Mouse (Mus musculus) limb, embryonic 13.5 days (tissue): Measurements from ENCODE around the gene Fam118a. TPM values are rescaled to one million over a fixed set of nuclear protein-coding genes. Genes with fewer than 3 reads are reported as not detected.
"Not testable (repeated sequence)": the region's sequence is repeated elsewhere in the genome, so short reads cannot be mapped to it uniquely, and the experiment has no call there.

Experiments used
- ATAC-seq: fragments of 200-750 bp; cut with Nextera tagmentation; 2 replicates; pipeline ENCODE4 v1.8.0; 2017; ENCODE audit warnings: low read depth, moderate number of reproducible peaks, moderate TSS enrichment; ENCODE audit not compliant: low FRiP score
- H3K27ac ChIP-seq: fragments of 300-500 bp; sonication (generic); 2 replicates; pipeline ENCODE4 v1.5.1; 2015; ENCODE audit warnings: inconsistent platforms, mild to moderate bottlenecking, moderate library complexity
- H3K27me3 ChIP-seq: fragments of 300-500 bp; sonication (generic); 2 replicates; pipeline ENCODE4 v1.6.1; 2015; ENCODE audit warnings: mild to moderate bottlenecking, inconsistent platforms
- H3K36me3 ChIP-seq: fragments of 300-500 bp; sonication (generic); 2 replicates; pipeline ENCODE4 v1.6.1; 2015; ENCODE audit warnings: inconsistent platforms, mild to moderate bottlenecking, moderate library complexity
- H3K4me1 ChIP-seq: fragments of 300-500 bp; sonication (generic); 2 replicates; pipeline ENCODE4 v1.6.1; 2015; ENCODE audit warnings: inconsistent platforms
- H3K4me2 ChIP-seq: fragments of 300-500 bp; sonication (generic); replicated peaks from 2 replicates; pipeline ENCODE4 v1.6.1; 2015; ENCODE audit warnings: inconsistent platforms, mild to moderate bottlenecking, moderate library complexity
- H3K4me3 ChIP-seq: fragments of 300-500 bp; sonication (generic); 2 replicates; pipeline ENCODE4 v1.5.1; 2015; ENCODE audit warnings: moderate library complexity, mild to moderate bottlenecking, inconsistent platforms
- H3K9ac ChIP-seq: fragments of 300-500 bp; sonication (generic); 2 replicates; pipeline ENCODE4 v1.6.1; 2015; ENCODE audit warnings: mild to moderate bottlenecking, inconsistent platforms
- H3K9me3 ChIP-seq: fragments of 300-500 bp; sonication (generic); 2 replicates; pipeline ENCODE4 v1.6.1; 2016; ENCODE audit warnings: inconsistent platforms
- WGBS: fragments of 180-500 bp; shearing (Covaris S2); methylation state at CpG from one replicate; pipeline ENCODE4 v1.1.7; 2015; 5-methylcytosine and 5-hydroxymethylcytosine counted together
- polyA plus RNA-seq: library from polyadenylated mRNA; unstranded; fragments of >200 nt; fragmentation: Nextera tagmentation; extraction: Ambion mirVana; gene quantifications from 2 replicates; pipeline ENCODE4 v1.2.1, GENCODE M21; 2015

Fam118a gene
- polyA plus RNA-seq, 1 experiment from 2014 or later = 28.3 TPM

DNA sequence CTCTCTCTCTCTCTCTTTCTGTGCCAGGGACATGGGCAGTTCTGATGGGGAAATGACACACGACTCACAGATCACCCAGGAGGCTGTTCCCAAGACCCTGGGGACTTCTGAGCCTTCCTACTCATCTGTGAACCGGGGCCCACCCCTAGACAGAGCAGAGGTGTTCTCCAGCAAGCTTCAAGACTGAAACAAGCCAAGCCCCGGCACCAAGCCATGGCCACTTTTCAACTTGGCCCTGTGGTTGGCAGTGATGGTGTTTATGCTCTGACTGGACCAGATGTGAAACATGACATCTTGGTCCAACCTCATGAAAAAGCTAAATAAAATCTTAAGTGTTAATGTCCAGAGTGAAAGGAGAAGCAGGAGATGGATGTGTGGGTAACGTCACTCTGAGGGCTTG lies 6.5 kb upstream of the Fam118a start:
- no peak for ATAC-seq
- no peaks in the 10 kb centered on the region for H3K9me3 ChIP-seq
- no peak overlapping the region for H3K4me2 ChIP-seq
- no peak overlapping the region for H3K9ac ChIP-seq
- WGBS = 68% methylated on average over 4 of the region's 4 CpGs
- no peaks in the 10 kb centered on the region for H3K36me3 ChIP-seq
- H3K27me3 ChIP-seq = peaks cover 12% of the 10 kb centered on the region
- no peak overlapping the region for H3K27ac ChIP-seq
- H3K4me3 ChIP-seq = no peak overlapping the region
- peaks cover 2% of the 10 kb centered on the region; the same call in 1 of the 2 replicates for H3K4me1 ChIP-seq

DNA sequence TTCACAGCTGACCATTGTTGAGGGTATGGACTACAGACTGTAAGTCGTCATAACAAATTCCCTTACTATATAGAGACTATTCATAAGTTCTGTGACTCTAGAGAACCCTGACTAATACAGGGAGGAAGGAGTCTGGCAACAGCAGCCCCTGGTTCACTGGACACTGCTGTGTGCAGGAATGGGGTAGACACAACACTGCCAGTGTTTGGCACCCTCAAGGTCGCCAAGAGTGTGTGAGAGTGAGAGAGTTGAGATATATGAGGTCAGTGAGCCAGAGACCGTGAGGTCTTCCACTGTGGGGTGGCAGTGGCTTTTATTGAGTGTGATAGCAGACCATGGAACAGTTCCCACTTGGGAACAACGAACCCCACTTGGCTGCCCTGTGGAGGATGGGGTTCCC lies 2.6 kb upstream of the Fam118a start:
- no peaks in the 10 kb centered on the region for H3K27me3 ChIP-seq
- no peak overlapping the region for H3K4me3 ChIP-seq
- no peaks in the 10 kb centered on the region for H3K36me3 ChIP-seq
- no peak overlapping the region for H3K9ac ChIP-seq
- no peak overlapping the region for H3K4me2 ChIP-seq
- 85% methylated on average over 4 of the region's 4 CpGs for whole genome bisulfite sequencing
- H3K4me1 ChIP-seq = no peaks in the 10 kb centered on the region
- H3K9me3 ChIP-seq = no peaks in the 10 kb centered on the region
- no peak for ATAC-seq
- no peak overlapping the region for H3K27ac ChIP-seq

DNA sequence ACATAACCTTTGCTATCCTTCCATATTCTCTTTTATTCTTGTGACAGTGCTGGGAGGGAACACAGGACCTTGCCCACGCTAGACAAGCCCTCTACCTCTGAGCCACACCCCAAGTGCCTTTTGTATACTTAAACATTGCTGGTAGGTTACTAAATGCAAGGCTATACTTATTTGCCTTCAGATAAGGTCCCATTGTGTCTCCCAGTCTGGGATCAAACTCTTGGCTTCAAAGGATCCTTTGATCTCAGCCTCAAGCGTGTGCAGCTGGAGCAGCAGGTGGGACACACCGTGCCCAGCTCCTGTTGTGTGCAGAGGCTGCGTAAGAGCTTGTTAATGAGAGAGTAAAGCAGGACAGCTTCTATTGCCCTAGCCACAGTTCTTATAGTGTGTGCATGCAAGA lies 1.0 kb upstream of the Fam118a start:
- no peak for ATAC-seq
- no peak overlapping the region for H3K4me3 ChIP-seq
- H3K9me3 ChIP-seq = peaks cover 5% of the 10 kb centered on the region; the same call in 1 of the 2 replicates
- no peaks in the 10 kb centered on the region for H3K27me3 ChIP-seq
- H3K36me3 ChIP-seq = no peaks in the 10 kb centered on the region
- 45% methylated on average over 4 of the region's 4 CpGs for WGBS
- no peak overlapping the region for H3K9ac ChIP-seq
- H3K4me1 ChIP-seq = no peaks in the 10 kb centered on the region
- H3K27ac ChIP-seq = no peak overlapping the region
- no peak overlapping the region for H3K4me2 ChIP-seq

DNA sequence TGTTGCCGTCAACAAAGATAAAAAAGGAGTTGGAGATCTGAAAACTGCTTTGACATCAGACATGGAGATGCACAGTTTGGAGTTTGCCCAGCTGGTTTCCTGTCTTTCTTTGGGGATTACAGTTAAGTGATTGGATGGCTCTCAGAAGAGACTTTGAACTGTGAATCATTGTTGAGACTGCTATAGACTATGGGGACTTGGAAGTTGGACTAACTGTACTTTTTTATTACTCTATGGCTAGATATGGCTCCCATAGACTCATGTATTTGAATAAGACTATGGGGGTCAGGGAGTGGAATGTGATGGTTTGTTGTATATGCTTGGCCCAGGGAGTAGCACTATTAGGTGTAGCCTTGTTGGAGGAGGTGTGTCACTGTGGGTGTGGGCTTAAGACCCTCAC lies 1.9 kb downstream of the Fam118a start:
- H3K9me3 ChIP-seq, ATAC-seq, H3K9ac ChIP-seq, H3K27ac ChIP-seq, H3K4me2 ChIP-seq, H3K36me3 ChIP-seq, H3K27me3 ChIP-seq, H3K4me1 ChIP-seq, H3K4me3 ChIP-seq: not testable (repeated sequence)
- 84% methylated on average over 1 of the region's 1 CpGs for WGBS

DNA sequence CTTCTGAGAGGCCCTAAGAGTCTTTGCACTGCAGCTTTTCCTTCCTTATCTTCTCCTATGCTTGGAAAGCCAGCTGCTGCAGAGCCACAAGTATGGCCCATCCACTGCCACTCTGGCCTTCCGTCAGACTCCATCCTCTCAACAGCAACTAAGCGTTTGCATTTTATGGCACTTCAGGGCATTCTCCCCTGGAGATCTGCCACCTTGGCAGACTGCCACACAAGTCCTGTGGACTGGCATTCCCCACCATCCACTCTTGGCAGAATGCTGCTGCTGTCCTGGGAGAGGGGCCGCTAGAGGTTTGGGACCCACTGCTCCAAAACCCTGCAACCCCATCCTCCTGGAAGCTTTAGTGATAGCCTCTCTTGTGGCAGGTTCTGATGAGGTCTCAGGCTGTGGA lies 3.1 kb downstream of the Fam118a start:
- Histone ChIP-seq H3K27me3 (0 out of 2 replicates have a peak, but pooled peaks cover 9% of the 10 kb centered on the region), H3K9me3 (peaks cover 5% of the 10 kb centered on the region; the same call in 1 of the 2 replicates), H3K4me3 (no peak overlapping the region), H3K4me1 (peaks cover 8% of the 10 kb centered on the region), H3K9ac (no peak overlapping the region), H3K4me2 (no peak overlapping the region), H3K27ac (no peak overlapping the region), H3K36me3 (no peaks in the 10 kb centered on the region)
- ATAC-seq = no peak
- WGBS = 65% methylated on average over 3 of the region's 3 CpGs

DNA sequence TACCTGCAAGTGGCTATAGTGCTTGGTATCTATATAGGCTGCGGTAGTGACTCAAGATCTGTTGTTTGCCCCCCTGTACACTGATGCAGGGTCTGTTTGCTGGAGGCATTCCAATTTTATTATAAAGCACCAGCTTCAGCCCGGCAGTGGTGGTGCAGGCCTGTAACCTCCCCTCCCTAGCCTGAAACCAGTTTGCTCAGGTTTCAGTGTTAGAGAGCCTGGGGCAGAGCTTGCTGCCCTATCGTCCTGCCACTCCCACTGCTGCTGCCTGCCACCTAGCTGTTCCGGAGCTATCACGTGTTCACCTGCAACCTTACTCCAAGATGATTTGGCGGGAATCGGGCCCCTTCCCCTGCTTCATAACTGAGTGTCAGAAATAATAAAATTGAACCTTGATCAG lies 5.2 kb downstream of the Fam118a start:
- H3K4me1 ChIP-seq = peaks cover 24% of the 10 kb centered on the region
- H3K4me3 ChIP-seq, ATAC-seq, H3K9me3 ChIP-seq, H3K9ac ChIP-seq, H3K36me3 ChIP-seq, H3K27ac ChIP-seq, H3K27me3 ChIP-seq, H3K4me2 ChIP-seq: not testable (repeated sequence)
- WGBS = 23% methylated on average over 7 of the region's 7 CpGs

DNA sequence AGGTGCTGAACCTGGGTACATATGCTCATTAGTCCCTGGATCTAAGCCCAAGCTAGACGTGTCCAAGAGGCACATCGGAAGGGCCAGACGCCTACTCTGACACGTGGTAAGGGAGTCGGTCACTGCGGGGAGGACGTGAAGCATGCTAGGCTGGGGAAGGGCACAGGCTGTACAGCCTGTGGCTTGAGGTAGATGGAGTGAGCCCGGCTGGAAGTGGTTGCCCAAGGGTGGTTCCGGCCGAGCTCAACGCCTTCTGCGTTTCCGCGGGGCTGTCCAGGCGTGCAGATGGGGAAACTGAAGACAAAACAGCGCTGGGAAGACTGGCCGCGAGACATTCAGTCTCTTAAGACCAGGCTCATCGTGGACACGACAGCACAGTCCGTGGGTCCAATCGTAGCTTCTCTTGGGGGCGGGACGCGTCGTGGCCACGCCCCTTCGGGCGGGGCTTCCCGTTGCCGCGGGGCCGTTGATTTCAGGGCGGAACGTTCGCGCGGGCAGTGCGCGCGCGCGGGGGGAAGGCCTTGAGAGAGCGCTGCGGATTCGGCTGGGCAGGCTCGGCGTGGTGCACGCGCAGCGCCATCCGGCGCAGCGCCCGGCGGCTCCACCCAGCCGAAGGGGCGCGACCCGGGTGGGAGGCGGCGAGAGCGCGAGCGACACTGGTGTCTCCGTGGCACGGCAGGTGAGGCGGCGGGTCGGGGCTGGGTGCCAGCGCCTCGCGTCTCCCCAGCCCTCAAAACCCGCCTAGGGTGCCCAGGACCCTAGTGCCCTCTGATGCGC lies 8.0 kb downstream of the Fam118a start:
- H3K4me1 ChIP-seq = peaks cover 41% of the 10 kb centered on the region
- peak overlapping the region; percentile 78 for H3K4me3 ChIP-seq
- peak overlapping the region; percentile 88 for H3K9ac ChIP-seq
- H3K4me2 ChIP-seq = peak overlapping the region; percentile 90
- peak; percentile 94 for ATAC-seq
- H3K9me3 ChIP-seq = peaks cover 5% of the 10 kb centered on the region; the same call in 1 of the 2 replicates
- H3K27ac ChIP-seq = no peak overlapping the region; the same call in 1 of the 2 replicates
- H3K36me3 ChIP-seq = no peaks in the 10 kb centered on the region
- WGBS = under 1% methylated on average over 68 of the region's 75 CpGs
- H3K27me3 ChIP-seq = 0 out of 2 replicates have a peak, but pooled peaks cover 9% of the 10 kb centered on the region

DNA sequence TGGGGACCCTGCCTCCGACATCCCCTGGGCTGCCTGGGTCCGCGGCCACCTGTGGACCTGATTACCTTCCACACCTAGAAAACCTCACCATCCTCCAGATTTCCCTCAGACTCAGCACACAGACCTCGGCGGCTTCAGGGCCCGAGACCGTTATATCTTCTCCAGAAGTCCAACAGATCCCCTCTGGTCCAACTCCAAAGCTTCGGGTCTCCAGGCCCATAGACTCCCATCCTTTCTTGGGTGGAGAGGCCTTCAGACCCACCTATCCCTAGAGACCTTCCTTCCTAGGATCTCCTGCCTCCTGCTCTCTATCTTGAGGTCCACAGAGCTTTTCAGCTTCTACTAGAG lies 8.6 kb downstream of the Fam118a start:
- H3K27ac ChIP-seq = no peak overlapping the region
- no peak for ATAC-seq

DNA sequence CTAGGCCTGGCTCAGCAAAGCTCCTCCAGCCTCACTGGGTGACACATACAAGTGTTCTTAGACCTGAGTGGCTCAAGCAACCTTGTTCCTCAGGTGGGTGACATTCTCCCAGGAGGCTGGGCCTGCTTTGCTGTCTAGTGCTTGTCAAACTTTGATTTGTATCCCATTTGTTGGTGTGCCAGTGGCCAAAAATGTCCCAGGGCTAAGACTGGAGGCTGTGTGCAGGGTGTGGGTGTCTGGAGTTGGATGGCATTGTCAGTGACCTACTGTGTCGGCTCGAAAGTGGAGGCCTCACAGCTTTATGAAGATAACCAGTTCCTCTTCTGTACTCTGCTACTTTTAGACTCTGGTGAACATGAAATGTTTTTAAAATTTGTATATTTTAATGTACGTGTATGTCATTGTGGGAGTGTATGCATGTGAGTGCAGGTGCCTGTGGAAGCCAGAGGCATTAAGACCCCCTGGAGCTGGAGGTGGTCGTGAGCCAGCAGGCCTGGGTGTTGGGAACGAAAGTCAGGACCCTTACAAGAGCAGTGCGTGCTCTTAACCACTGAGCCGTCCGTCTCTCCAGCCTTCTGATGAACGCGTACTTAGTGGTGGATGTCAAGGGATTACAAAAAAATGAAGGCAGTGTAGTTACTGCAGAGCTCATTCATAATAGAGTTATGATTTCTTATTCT lies 12.9 kb downstream of the Fam118a start:
- Histone ChIP-seq H3K4me2 (no peak overlapping the region), H3K27me3 (no peaks in the 10 kb centered on the region), H3K27ac (peak overlapping the region; percentile 86), H3K9me3 (no peaks in the 10 kb centered on the region), H3K9ac (no peak overlapping the region), H3K36me3 (peaks cover 18% of the 10 kb centered on the region), H3K4me1 (peaks cover 66% of the 10 kb centered on the region), H3K4me3 (no peak overlapping the region)
- WGBS = 72% methylated on average over 10 of the region's 10 CpGs
- ATAC-seq = no peak

More for the DNA sequence above, 8.6 kb downstream of the Fam118a start:
- H3K36me3 ChIP-seq = no peaks in the 10 kb centered on the region
- peak overlapping the region; percentile 88 for H3K9ac ChIP-seq
- 7% methylated on average over 8 of the region's 8 CpGs for WGBS
- peaks cover 47% of the 10 kb centered on the region for H3K4me1 ChIP-seq
- 0 out of 2 replicates have a peak, but pooled peaks cover 9% of the 10 kb centered on the region for H3K27me3 ChIP-seq
- H3K9me3 ChIP-seq = peaks cover 3% of the 10 kb centered on the region; the same call in 1 of the 2 replicates
- H3K4me2 ChIP-seq = peak overlapping the region; percentile 90
- H3K4me3 ChIP-seq = peak overlapping the region; percentile 78

DNA sequence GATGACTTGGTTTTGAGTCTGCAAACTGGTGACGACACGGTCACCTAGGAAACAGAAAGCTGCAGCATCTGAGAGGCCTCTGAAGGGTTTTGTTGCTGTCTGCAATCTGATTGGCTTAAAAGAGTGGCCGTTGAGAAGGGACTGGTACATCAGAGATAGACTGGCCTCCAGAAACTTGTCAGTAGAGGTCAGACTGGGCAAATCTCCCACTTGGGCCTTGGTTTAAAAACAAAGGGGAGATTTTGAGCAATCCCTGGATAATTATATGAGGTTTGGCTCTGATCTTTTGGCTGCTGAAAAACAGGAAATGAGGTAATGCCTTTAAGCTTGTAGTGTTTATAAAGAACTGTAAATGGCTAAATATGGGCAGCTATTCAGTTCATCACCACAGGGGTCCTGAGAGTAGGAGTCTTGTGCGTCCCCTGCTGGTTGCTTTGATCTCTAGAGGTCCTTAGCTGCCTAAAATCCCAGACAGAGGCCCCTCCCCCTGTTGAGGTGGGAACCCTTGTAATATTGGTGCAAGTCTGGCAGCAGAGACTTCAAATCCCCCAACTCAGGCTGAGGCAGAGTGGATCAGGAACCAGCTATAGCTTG lies 13.7 kb downstream of the Fam118a start:
- Histone ChIP-seq H3K4me2 (peak overlapping the region; percentile 52), H3K4me3 (no peak overlapping the region), H3K36me3 (peaks cover 25% of the 10 kb centered on the region), H3K27ac (peak overlapping the region; percentile 86), H3K4me1 (peaks cover 72% of the 10 kb centered on the region), H3K9ac (peak overlapping the region; percentile 37; the same call in 1 of the 2 replicates), H3K9me3 (no peaks in the 10 kb centered on the region), H3K27me3 (no peaks in the 10 kb centered on the region)
- ATAC-seq = peak; percentile 80
- 10% methylated on average over 4 of the region's 4 CpGs for WGBS

DNA sequence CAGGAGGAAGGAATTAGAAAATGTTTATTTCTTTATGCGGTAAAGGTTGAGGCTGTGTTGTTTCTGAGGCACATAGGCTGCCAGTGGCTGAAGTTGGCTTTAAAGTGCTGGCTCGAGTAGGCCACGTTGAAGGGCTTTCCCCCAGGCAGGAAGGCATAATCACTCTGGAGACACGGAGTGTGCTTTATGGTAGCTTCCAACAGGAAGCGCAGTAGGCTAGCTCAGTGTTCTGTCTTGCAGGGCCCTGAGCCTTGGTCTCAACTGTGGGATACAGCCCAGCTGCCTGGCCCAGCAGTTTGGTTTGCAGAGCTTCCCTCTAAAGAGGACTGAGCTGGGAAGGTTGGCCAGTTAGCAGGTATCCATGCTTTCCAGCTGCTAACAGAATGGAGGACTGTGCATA lies 14.4 kb downstream of the Fam118a start:
- ATAC-seq = no peak
- Histone ChIP-seq H3K27me3 (no peaks in the 10 kb centered on the region), H3K4me2 (peak overlapping the region; percentile 52), H3K9me3 (no peaks in the 10 kb centered on the region), H3K4me3 (peak overlapping the region; percentile 16), H3K36me3 (peaks cover 32% of the 10 kb centered on the region), H3K27ac (peak overlapping the region; percentile 86), H3K9ac (peak overlapping the region; percentile 37; the same call in 1 of the 2 replicates), H3K4me1 (peaks cover 66% of the 10 kb centered on the region)
- 40% methylated on average over 5 of the region's 5 CpGs for WGBS

DNA sequence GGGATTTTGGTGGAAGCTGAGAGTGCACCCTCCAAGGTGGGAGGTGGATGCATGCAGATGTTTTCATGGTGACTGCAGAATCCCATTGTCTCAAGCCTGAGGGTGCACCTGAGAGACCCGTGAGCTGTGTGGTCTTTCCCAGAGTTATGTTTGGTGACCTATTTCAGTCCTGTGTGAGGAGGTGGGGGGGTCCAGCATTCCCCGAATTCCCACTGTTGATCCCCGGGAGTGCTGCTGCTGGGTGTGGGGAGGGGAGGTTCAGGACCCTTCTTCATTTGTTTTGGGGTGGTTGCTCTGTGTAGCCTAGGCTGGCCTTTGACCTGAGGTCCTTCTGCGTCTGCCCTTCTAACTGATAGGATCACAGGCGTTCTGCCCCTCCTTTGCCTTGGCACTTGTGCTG lies 15.0 kb downstream of the Fam118a start:
- Histone ChIP-seq H3K4me1 (peaks cover 59% of the 10 kb centered on the region), H3K27ac (peak overlapping the region; percentile 86; the same call in 1 of the 2 replicates), H3K9me3 (no peaks in the 10 kb centered on the region), H3K9ac (no peak overlapping the region; the same call in 1 of the 2 replicates), H3K4me3 (no peak overlapping the region), H3K36me3 (peaks cover 38% of the 10 kb centered on the region), H3K27me3 (no peaks in the 10 kb centered on the region), H3K4me2 (peak overlapping the region; percentile 52)
- 87% methylated on average over 5 of the region's 5 CpGs for WGBS
- no peak for ATAC-seq
